Mouse (Mus musculus) CH12.LX (cell line): ENCODE data around the gene Agap1.

Experiments
- CHD1 ChIP-seq: IDR thresholded peaks from 2 replicates; pipeline ENCODE4 v1.6.1; 2012; ENCODE audit warnings: low read depth, low read length, improper control_type of control experiment, inconsistent platforms
- CTCF ChIP-seq, 2 experiments: IDR thresholded peaks in 1 of 2; conservative IDR thresholded peaks in 1 of 2; 2 replicates each; pipeline ENCODE4 v1.5.1; 2011 to 2012; ENCODE audit warnings: low read depth in 2 of 2, low read length in 2 of 2, improper control_type of control experiment in 1 of 2, inconsistent platforms in 1 of 2, mild to moderate bottlenecking in 1 of 2, moderate library complexity in 1 of 2
- E2F4 ChIP-seq: IDR thresholded peaks from 2 replicates; pipeline ENCODE4 v1.6.1; 2011; ENCODE audit warnings: low read depth, low read length, improper control_type of control experiment; ENCODE audit not compliant: insufficient replicate concordance
- EP300 ChIP-seq: IDR thresholded peaks from 2 replicates; pipeline ENCODE4 v1.6.1; 2011; ENCODE audit warnings: low read length, improper control_type of control experiment
- TCF12 ChIP-seq: IDR thresholded peaks from 2 replicates; pipeline ENCODE4 v1.6.1; 2014; ENCODE audit warnings: low read depth, mild to moderate bottlenecking, inconsistent platforms, low read length, improper control_type of control experiment

DNA sequence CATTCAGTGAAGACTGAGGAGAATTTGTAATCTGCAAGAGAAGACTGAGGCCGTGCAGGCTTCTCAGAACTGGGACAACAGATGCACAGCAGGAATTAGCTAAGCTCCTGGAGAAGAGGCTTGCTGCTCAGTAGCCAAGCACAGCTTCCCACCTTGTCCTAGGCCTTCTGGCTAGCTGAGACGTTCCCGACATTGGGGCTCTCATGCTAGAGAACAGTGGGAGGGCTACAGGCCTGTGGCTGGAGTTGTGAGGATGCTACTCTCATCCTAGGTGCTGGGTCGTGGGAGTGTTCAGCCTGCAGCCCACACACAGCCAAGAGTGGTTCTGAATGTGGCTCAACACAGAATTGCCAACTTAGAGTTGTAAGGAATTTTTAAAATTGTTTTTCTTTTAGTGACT is 133.5 kb downstream of the Agap1 start:
- TF ChIP-seq TCF12 (no peak), CHD1 (no peak), CTCF (conservative IDR thresholded peaks at IDR 0.05 in 1 of 2, IDR thresholded peaks at IDR 0.05 in 1 of 2; ENCODE audit: low read depth in 2 of 2, low read length in 2 of 2) (no peak), E2F4 (no peak), EP300 (no peak)
